Mouse (Mus musculus) lung, adult 2 months (tissue): ENCODE results near the gene Sh3kbp1.

Experiments used
- CTCF ChIP-seq: fragments of 200-500 bp; IDR thresholded peaks from 2 replicates; pipeline ENCODE4 v1.5.1; 2011; ENCODE audit warnings: mild to moderate bottlenecking, low read length, control low read depth; ENCODE audit not compliant: insufficient read depth
- POLR2A ChIP-seq: fragments of 200-500 bp; IDR thresholded peaks from 2 replicates; pipeline ENCODE4 v1.6.1; 2011; ENCODE audit warnings: low read depth, mild to moderate bottlenecking, control low read depth, low read length, borderline replicate concordance; ENCODE audit errors: extremely low read depth

DNA sequence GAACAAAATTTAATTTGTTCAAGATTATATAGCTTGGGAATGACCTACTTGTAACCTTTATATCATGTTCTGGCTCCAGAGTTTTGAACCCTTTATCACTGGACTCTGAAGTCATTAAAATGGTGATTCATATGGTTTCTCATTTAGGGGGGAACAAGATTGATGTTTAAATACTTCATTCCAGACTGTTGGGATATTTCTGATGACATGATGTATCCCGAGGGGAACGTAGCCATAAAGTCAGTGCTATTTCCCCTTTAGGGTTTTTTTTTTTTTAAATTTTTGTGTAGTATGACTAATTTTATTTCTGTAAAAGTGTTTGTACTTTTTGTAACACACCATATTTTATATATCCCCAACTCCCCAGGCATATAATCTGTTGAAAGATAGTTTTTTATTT lies 212.7 kb downstream of the Sh3kbp1 start:
- TF ChIP-seq CTCF (no peak), POLR2A (no peak)
